13 mouse cellular contexts compared by ENCODE assay signal in genomic region chr10:12643336-12643735, GRCm38 (mm10).
DNase-seq lines count a peak whose midpoint lies in the region; ATAC-seq and TF ChIP-seq lines count a peak whose summit lies in the region.
"Had no signal": no experiment of that assay in that cellular context is flagged by ENCODE, and none has a peak within 500 bp of the region (broad histone marks: within the 10 kb centered on the region; RNA-seq: fewer than 3 reads in every experiment).

No protein-coding gene starts in this region.

- TF ChIP-seq POLR2A in kidney, adult 2 months (IDR thresholded peaks at IDR 0.05; ENCODE audit: low read depth, low read length): no peak

- intact Hi-C loops in gastrocnemius, postnatal 14 days (cut with DNase I; ENCODE audit: low total_unique reads): no loop called here

- no peak overlapping the region for H3K27ac ChIP-seq in kidney, adult 2 months (ENCODE audit: insufficient read depth, low read depth, low read length)
- no peak overlapping the region for H3K27ac ChIP-seq in liver, embryonic 13.5 days
- H3K27ac ChIP-seq: gastrocnemius, adult 2 months; heart, embryonic 15.5 days; limb, embryonic 12.5 days; macrophage had no signal

- H3K4me2 ChIP-seq in liver, embryonic 13.5 days: no peak overlapping the region
- H3K4me2 ChIP-seq: heart, embryonic 15.5 days; limb, embryonic 12.5 days had no signal

- H3K36me3 ChIP-seq in kidney, adult 2 months (ENCODE audit: control insufficient read depth, insufficient read depth, low read length): no peaks in the 10 kb centered on the region; the same call in 1 of the 2 replicates
- no peaks in the 10 kb centered on the region for H3K36me3 ChIP-seq in liver, embryonic 13.5 days

- no peaks in the 10 kb centered on the region for H3K9me3 ChIP-seq in liver, embryonic 13.5 days (replicated peaks)
- H3K9me3 ChIP-seq: heart, embryonic 15.5 days; limb, embryonic 12.5 days had no signal

- ATAC-seq in liver, embryonic 13.5 days (ENCODE audit: low read depth): peak; percentile 51; the same call in 1 of the 2 replicates
- no peak for ATAC-seq in inflammation-experienced regulatory T-cells, adult 6 months
- ATAC-seq: intestine, embryonic 16.5 days had no signal

- 81% methylated on average over 8 of the region's 8 CpGs for WGBS in kidney, adult 2 months
- 60% methylated on average over 8 of the region's 8 CpGs for WGBS in liver, embryonic 13.5 days (ENCODE audit: insufficient replicate concordance)

- DNase-seq in kidney, adult 2 months: no peak
- no peak for DNase-seq in kidney, postnatal 14 days
- peak; percentile 69 for DNase-seq in brain, adult 2 months (ENCODE audit: low read depth, low spot score)
- DNase-seq in layer of hippocampus, adult 9-10 months (ENCODE audit: low spot score): peak; percentile 1
- no peak for DNase-seq in liver, embryonic 13.5 days
- DNase-seq in kidney, adult 9 months: no peak
- no peak for DNase-seq in gastrocnemius, postnatal 14 days
- DNase-seq: gastrocnemius, adult 2 months had no signal

- no peak overlapping the region for H3K9ac ChIP-seq in liver, embryonic 13.5 days
- H3K9ac ChIP-seq: heart, embryonic 15.5 days; limb, embryonic 12.5 days had no signal

- no peaks in the 10 kb centered on the region for H3K27me3 ChIP-seq in kidney, adult 2 months (replicated peaks; ENCODE audit: control insufficient read depth, insufficient read depth, low read length)
- no peaks in the 10 kb centered on the region for H3K27me3 ChIP-seq in liver, embryonic 13.5 days
- H3K27me3 ChIP-seq: heart, embryonic 15.5 days; limb, embryonic 12.5 days had no signal

- no peaks in the 10 kb centered on the region for H3K4me1 ChIP-seq in kidney, adult 2 months (ENCODE audit: control insufficient read depth, insufficient read depth, low read length)
- H3K4me1 ChIP-seq in liver, embryonic 13.5 days (replicated peaks): no peaks in the 10 kb centered on the region; the same call in 1 of the 2 replicates
- H3K4me1 ChIP-seq: heart, embryonic 15.5 days; limb, embryonic 12.5 days had no signal

- peak; percentile 45; the same call in 1 of the 2 replicates for TF ChIP-seq CTCF in kidney, adult 2 months (conservative IDR thresholded peaks at IDR 0.05; ENCODE audit: insufficient read depth, insufficient read length, low read depth, low read length)

- H3K4me3 ChIP-seq in kidney, adult 2 months (ENCODE audit: insufficient read depth, low read depth, low read length): no peak overlapping the region
- no peak overlapping the region for H3K4me3 ChIP-seq in liver, embryonic 13.5 days (replicated peaks)
- H3K4me3 ChIP-seq: gastrocnemius, adult 2 months; heart, embryonic 15.5 days; limb, embryonic 12.5 days had no signal

Comparison
In these comparisons a context has a peak if more than half of its experiments do, and no peak if none do; other contexts are left out.
1. DNase-seq: peak in brain, adult 2 months (single experiment) and layer of hippocampus, adult 9-10 months (single experiment); none in kidney, adult 2 months (single experiment), kidney, postnatal 14 days (single experiment), liver, embryonic 13.5 days (single experiment), kidney, adult 9 months (single experiment) and gastrocnemius, postnatal 14 days (single experiment).